Mouse (Mus musculus): ENCODE results near the gene Naa80.

Gene Naa80

GRCm38 (mm10) chr9:107578587-107578986 is at the start of gene Naa80:
TSS of gene Naa80 (plus strand) at chr9:107578887.
- DNase-seq: no peak

GRCm38 (mm10) chr9:107533791-107534407 is 44.8 kb upstream of the Naa80 start, which contains the start of gene Tmem115:
TSS of gene Tmem115 (plus strand) at chr9:107533945.
- DNase-seq: peak; percentile 90

GRCm38 (mm10) chr9:107534408-107535202 is 44.1 kb upstream of the Naa80 start:
- peak; percentile 22 for DNase-seq

GRCm38 (mm10) chr9:107538231-107538630 is 40.5 kb upstream of the Naa80 start:
- no peak for DNase-seq

- no peak for DNase-seq
These were observed 40.0 kb upstream of the Naa80 start for GRCm38 (mm10) chr9:107538711-107539110.

- no peak for DNase-seq
These were observed 38.7 kb upstream of the Naa80 start for GRCm38 (mm10) chr9:107539940-107540339.

GRCm38 (mm10) chr9:107540420-107540819 is 38.3 kb upstream of the Naa80 start:
- DNase-seq: no peak

GRCm38 (mm10) chr9:107541005-107541404 is 37.7 kb upstream of the Naa80 start:
- DNase-seq: no peak

GRCm38 (mm10) chr9:107541474-107542351 is 37.0 kb upstream of the Naa80 start, which contains the start of the genes Cyb561d2 and Nprl2:
TSS of gene Cyb561d2 (minus strand) at chr9:107542193.
TSS of gene Nprl2 (plus strand) at chr9:107542226.
- DNase-seq: peak; percentile 95

GRCm38 (mm10) chr9:107542352-107542686 is 36.4 kb upstream of the Naa80 start:
- DNase-seq: no peak

- DNase-seq: no peak
These were observed 36.0 kb upstream of the Naa80 start for GRCm38 (mm10) chr9:107542721-107543120.

- DNase-seq: no peak
These were observed 35.4 kb upstream of the Naa80 start for GRCm38 (mm10) chr9:107543299-107543698.

GRCm38 (mm10) chr9:107544196-107544700 is 34.4 kb upstream of the Naa80 start:
- no peak for DNase-seq

GRCm38 (mm10) chr9:107544729-107545128 is 34.0 kb upstream of the Naa80 start:
- no peak for DNase-seq

GRCm38 (mm10) chr9:107545199-107545598 is 33.5 kb upstream of the Naa80 start:
- no peak for DNase-seq

GRCm38 (mm10) chr9:107545602-107546001 is 33.1 kb upstream of the Naa80 start:
- DNase-seq: peak; percentile 84

- DNase-seq: peak; percentile 92
These were observed 31.7 kb upstream of the Naa80 start, which contains the start of gene Zmynd10 for GRCm38 (mm10) chr9:107547026-107547425. TSS of gene Zmynd10 (plus strand) at chr9:107547298.

GRCm38 (mm10) chr9:107547957-107548356 is 30.7 kb upstream of the Naa80 start:
- DNase-seq: no peak

- DNase-seq: no peak
These were observed 29.9 kb upstream of the Naa80 start for GRCm38 (mm10) chr9:107548820-107549219.

GRCm38 (mm10) chr9:107549297-107550074 is 29.2 kb upstream of the Naa80 start:
- no peak for DNase-seq

GRCm38 (mm10) chr9:107550491-107551116 is 28.1 kb upstream of the Naa80 start:
- DNase-seq: no peak
